Mouse (Mus musculus) spleen, postnatal 10 days (tissue): ENCODE results near the gene Hif3a.
"Not testable (repeated sequence)": the region's sequence is repeated elsewhere in the genome, so short reads cannot be mapped to it uniquely, and the experiment has no call there.

Experiments
- DNase-seq, 2 experiments: peaks; one replicate each; pipeline ENCODE4 v3.0.0; 2021 to 2022; ENCODE audit warnings: low spot score in 2 of 2

The Hif3a gene

GRCm38 (mm10) chr7:17062389-17062788 lies at the start of gene Hif3a:
Gene Hif3a (minus strand): TSS chr7:17062427.
- DNase-seq: peak in 1 of 2 experiments; percentile 31

GRCm38 (mm10) chr7:17101631-17102030 lies 39.4 kb upstream of the Hif3a start:
- not testable (repeated sequence) for DNase-seq

- peak in 1 of 2 experiments; percentile 52 for DNase-seq
These were observed 29.1 kb upstream of the Hif3a start for GRCm38 (mm10) chr7:17091280-17091679.

- no peak for DNase-seq
These were observed 27.9 kb upstream of the Hif3a start for GRCm38 (mm10) chr7:17090058-17090585.

GRCm38 (mm10) chr7:17087731-17088130 lies 25.5 kb upstream of the Hif3a start:
- DNase-seq: no peak

GRCm38 (mm10) chr7:17082766-17083165 lies 20.5 kb upstream of the Hif3a start:
- no peak for DNase-seq

GRCm38 (mm10) chr7:17078076-17078654 lies 15.9 kb upstream of the Hif3a start:
- DNase-seq: no peak

- DNase-seq: no peak
These were observed 14.3 kb upstream of the Hif3a start for GRCm38 (mm10) chr7:17076542-17076941.

- DNase-seq: peak; percentile 44 to 74
These were observed 11.8 kb upstream of the Hif3a start, which contains the start of gene Psg16 for GRCm38 (mm10) chr7:17073904-17074615. Gene Psg16 (plus strand): TSS chr7:17074040.

- DNase-seq: no peak
These were observed 11.3 kb upstream of the Hif3a start for GRCm38 (mm10) chr7:17073513-17073903.

GRCm38 (mm10) chr7:17067651-17068050 lies 5.4 kb upstream of the Hif3a start:
- DNase-seq: not testable (repeated sequence)

- DNase-seq: no peak
These were observed 4.8 kb upstream of the Hif3a start for GRCm38 (mm10) chr7:17067000-17067399.

- DNase-seq: peak; percentile 78 to 88
These were observed 4.2 kb upstream of the Hif3a start for GRCm38 (mm10) chr7:17066412-17066811.

- no peak for DNase-seq
These were observed 3.4 kb upstream of the Hif3a start for GRCm38 (mm10) chr7:17065620-17066019.

- no peak for DNase-seq
These were observed 618 bp upstream of the Hif3a start for GRCm38 (mm10) chr7:17062845-17063244.

- peak in 1 of 2 experiments; percentile 41 for DNase-seq
These were observed 1.2 kb downstream of the Hif3a start for GRCm38 (mm10) chr7:17060782-17061605.

GRCm38 (mm10) chr7:17060031-17060781 lies 2.0 kb downstream of the Hif3a start:
- DNase-seq: peak; percentile 71 to 88

- DNase-seq: peak in 1 of 2 experiments; percentile 16
These were observed 2.8 kb downstream of the Hif3a start for GRCm38 (mm10) chr7:17059463-17059844.

GRCm38 (mm10) chr7:17058816-17059462 lies 3.3 kb downstream of the Hif3a start:
- peak; percentile 38 to 73 for DNase-seq

GRCm38 (mm10) chr7:17058071-17058689 lies 4.0 kb downstream of the Hif3a start:
- peak; percentile 47 to 81 for DNase-seq
